Mouse (Mus musculus): ENCODE data around the gene Nol12. TPM values are rescaled to one million over a fixed set of nuclear protein-coding genes. Genes with fewer than 3 reads are reported as not detected.

Gene Nol12
- polyA plus RNA-seq, 1 experiment: 11.7 TPM

- H3K4me1 ChIP-seq (ENCODE audit: control insufficient read depth, insufficient read depth, insufficient read length, low read length): peaks cover 10% of the 10 kb centered on the region
- H3K4me3 ChIP-seq (ENCODE audit: low read depth, low read length): peak overlapping the region; percentile 95
- no peaks in the 10 kb centered on the region for H3K27me3 ChIP-seq (ENCODE audit: control insufficient read depth, insufficient read depth, low read length)
- TF ChIP-seq CTCF (IDR thresholded peaks at IDR 0.05; ENCODE audit: extremely low read depth, insufficient read length, insufficient replicate concordance, low read depth, low read length) (no peak), POLR2A (IDR thresholded peaks at IDR 0.05; ENCODE audit: low read depth, low read length) (peak; percentile 59; the same call in 1 of the 2 replicates)
- 1% methylated on average over 62 of the region's 67 CpGs for WGBS
- peaks cover 5% of the 10 kb centered on the region; the same call in 1 of the 2 replicates for H3K36me3 ChIP-seq (ENCODE audit: control insufficient read depth, insufficient read depth, low read length)
- peak overlapping the region; percentile 99 for H3K27ac ChIP-seq (ENCODE audit: insufficient read depth, low read depth, low read length)
Observed at GRCm38 (mm10) chr15:78982658-78983435, 48.1 kb downstream of the Nol12 start.

GRCm38 (mm10) chr15:78983436-78984285, 48.9 kb downstream of the Nol12 start:
- Histone ChIP-seq H3K36me3 (ENCODE audit: control insufficient read depth, insufficient read depth, low read length) (peaks cover 13% of the 10 kb centered on the region), H3K4me3 (ENCODE audit: low read depth, low read length) (peak overlapping the region; percentile 95), H3K4me1 (ENCODE audit: control insufficient read depth, insufficient read depth, insufficient read length, low read length) (peaks cover 10% of the 10 kb centered on the region), H3K27me3 (ENCODE audit: control insufficient read depth, insufficient read depth, low read length) (no peaks in the 10 kb centered on the region), H3K27ac (ENCODE audit: insufficient read depth, low read depth, low read length) (peak overlapping the region; percentile 99)
- under 1% methylated on average over 21 of the region's 21 CpGs for WGBS
- TF ChIP-seq POLR2A (IDR thresholded peaks at IDR 0.05; ENCODE audit: low read depth, low read length) (no peak; the same call in 1 of the 2 replicates), CTCF (IDR thresholded peaks at IDR 0.05; ENCODE audit: extremely low read depth, insufficient read length, insufficient replicate concordance, low read depth, low read length) (no peak)

- peak overlapping the region; percentile 99; the same call in 1 of the 2 replicates for H3K27ac ChIP-seq (ENCODE audit: insufficient read depth, low read depth, low read length)
- H3K4me3 ChIP-seq (ENCODE audit: low read depth, low read length): peak overlapping the region; percentile 95
- peaks cover 10% of the 10 kb centered on the region for H3K4me1 ChIP-seq (ENCODE audit: control insufficient read depth, insufficient read depth, insufficient read length, low read length)
- no peaks in the 10 kb centered on the region for H3K27me3 ChIP-seq (ENCODE audit: control insufficient read depth, insufficient read depth, low read length)
- H3K36me3 ChIP-seq (ENCODE audit: control insufficient read depth, insufficient read depth, low read length): peaks cover 15% of the 10 kb centered on the region
- TF ChIP-seq CTCF (IDR thresholded peaks at IDR 0.05; ENCODE audit: extremely low read depth, insufficient read length, insufficient replicate concordance, low read depth, low read length): no peak
- no peak for TF ChIP-seq POLR2A (IDR thresholded peaks at IDR 0.05; ENCODE audit: low read depth, low read length)
- 29% methylated on average over 5 of the region's 5 CpGs for WGBS
Observed at GRCm38 (mm10) chr15:78984286-78984778, 49.6 kb downstream of the Nol12 start.

- no peaks in the 10 kb centered on the region for H3K27me3 ChIP-seq (ENCODE audit: control insufficient read depth, insufficient read depth, low read length)
- H3K27ac ChIP-seq (ENCODE audit: insufficient read depth, low read depth, low read length): no peak overlapping the region
- TF ChIP-seq POLR2A (IDR thresholded peaks at IDR 0.05; ENCODE audit: low read depth, low read length): no peak
- no peak for TF ChIP-seq CTCF (IDR thresholded peaks at IDR 0.05; ENCODE audit: extremely low read depth, insufficient read length, insufficient replicate concordance, low read depth, low read length)
- H3K4me1 ChIP-seq (ENCODE audit: control insufficient read depth, insufficient read depth, insufficient read length, low read length): peaks cover 10% of the 10 kb centered on the region
- 77% methylated on average over 11 of the region's 11 CpGs for WGBS
- no peak overlapping the region for H3K4me3 ChIP-seq (ENCODE audit: low read depth, low read length)
- peaks cover 39% of the 10 kb centered on the region for H3K36me3 ChIP-seq (ENCODE audit: control insufficient read depth, insufficient read depth, low read length)
Observed at GRCm38 (mm10) chr15:78986536-78987220, 51.9 kb downstream of the Nol12 start.

- Histone ChIP-seq H3K27me3 (ENCODE audit: control insufficient read depth, insufficient read depth, low read length) (no peaks in the 10 kb centered on the region), H3K4me1 (ENCODE audit: control insufficient read depth, insufficient read depth, insufficient read length, low read length) (peaks cover 10% of the 10 kb centered on the region), H3K4me3 (ENCODE audit: low read depth, low read length) (no peak overlapping the region), H3K27ac (ENCODE audit: insufficient read depth, low read depth, low read length) (no peak overlapping the region), H3K36me3 (ENCODE audit: control insufficient read depth, insufficient read depth, low read length) (peaks cover 57% of the 10 kb centered on the region)
- WGBS: 69% methylated on average over 14 of the region's 14 CpGs
- TF ChIP-seq CTCF (IDR thresholded peaks at IDR 0.05; ENCODE audit: extremely low read depth, insufficient read length, insufficient replicate concordance, low read depth, low read length): no peak
- TF ChIP-seq POLR2A (IDR thresholded peaks at IDR 0.05; ENCODE audit: low read depth, low read length): no peak
Observed at GRCm38 (mm10) chr15:78988499-78988971, 53.8 kb downstream of the Nol12 start.

GRCm38 (mm10) chr15:78989152-78990092, 54.7 kb downstream of the Nol12 start:
- H3K27ac ChIP-seq (ENCODE audit: insufficient read depth, low read depth, low read length): no peak overlapping the region
- peaks cover 66% of the 10 kb centered on the region for H3K36me3 ChIP-seq (ENCODE audit: control insufficient read depth, insufficient read depth, low read length)
- 92% methylated on average over 14 of the region's 14 CpGs for WGBS
- TF ChIP-seq CTCF (IDR thresholded peaks at IDR 0.05; ENCODE audit: extremely low read depth, insufficient read length, insufficient replicate concordance, low read depth, low read length): no peak
- TF ChIP-seq POLR2A (IDR thresholded peaks at IDR 0.05; ENCODE audit: low read depth, low read length): no peak
- H3K27me3 ChIP-seq (ENCODE audit: control insufficient read depth, insufficient read depth, low read length): no peaks in the 10 kb centered on the region
- no peak overlapping the region for H3K4me3 ChIP-seq (ENCODE audit: low read depth, low read length)
- peaks cover 4% of the 10 kb centered on the region; the same call in 1 of the 2 replicates for H3K4me1 ChIP-seq (ENCODE audit: control insufficient read depth, insufficient read depth, insufficient read length, low read length)
